Mouse (Mus musculus) thymus, postnatal 10 days (tissue): Measurements from ENCODE around the gene Sycn.

ENCODE experiments used
- DNase-seq, 2 experiments: peaks; one replicate each; pipeline ENCODE4 v3.0.0; 2021; ENCODE audit warnings: low spot score in 2 of 2

Gene Sycn

GRCm38 (mm10) chr7:28558486-28558885, 17.8 kb downstream of the Sycn start:
- no peak for DNase-seq

- DNase-seq: peak; percentile 63 to 67
Measured at GRCm38 (mm10) chr7:28560856-28561255, 20.2 kb downstream of the Sycn start.

GRCm38 (mm10) chr7:28561967-28562366, 21.3 kb downstream of the Sycn start:
- no peak for DNase-seq

- DNase-seq: no peak
Measured at GRCm38 (mm10) chr7:28562371-28562770, 21.7 kb downstream of the Sycn start.

GRCm38 (mm10) chr7:28562951-28563350, 22.3 kb downstream of the Sycn start:
- no peak for DNase-seq

- DNase-seq: peak; percentile 48 to 53
Measured at GRCm38 (mm10) chr7:28565407-28565806, 24.7 kb downstream of the Sycn start.

- DNase-seq: no peak
Measured at GRCm38 (mm10) chr7:28567539-28567938, 26.9 kb downstream of the Sycn start.

GRCm38 (mm10) chr7:28568253-28568652, 27.6 kb downstream of the Sycn start:
- DNase-seq: peak in 1 of 2 experiments; percentile 79

- DNase-seq: no peak
Measured at GRCm38 (mm10) chr7:28570291-28570981, 29.8 kb downstream of the Sycn start.

- DNase-seq: no peak
Measured at GRCm38 (mm10) chr7:28570982-28571682, 30.4 kb downstream of the Sycn start.

- DNase-seq: no peak
Measured at GRCm38 (mm10) chr7:28572689-28573088, 32.0 kb downstream of the Sycn start.

GRCm38 (mm10) chr7:28573236-28573635, 32.6 kb downstream of the Sycn start:
- DNase-seq: no peak

GRCm38 (mm10) chr7:28575597-28575996, 34.9 kb downstream of the Sycn start:
- DNase-seq: no peak

GRCm38 (mm10) chr7:28576271-28576914, 35.7 kb downstream of the Sycn start:
- no peak for DNase-seq

GRCm38 (mm10) chr7:28577826-28578542, 37.3 kb downstream of the Sycn start:
- no peak for DNase-seq

GRCm38 (mm10) chr7:28578543-28579053, 37.9 kb downstream of the Sycn start:
- no peak for DNase-seq

GRCm38 (mm10) chr7:28579826-28580225, 39.1 kb downstream of the Sycn start:
- no peak for DNase-seq

GRCm38 (mm10) chr7:28581721-28582120, 41.0 kb downstream of the Sycn start:
- no peak for DNase-seq

GRCm38 (mm10) chr7:28582841-28583240, 42.2 kb downstream of the Sycn start:
- no peak for DNase-seq

- DNase-seq: no peak
Measured at GRCm38 (mm10) chr7:28583570-28584344, 43.1 kb downstream of the Sycn start.

GRCm38 (mm10) chr7:28584468-28584867, 43.8 kb downstream of the Sycn start:
- no peak for DNase-seq
